Mouse (Mus musculus) fibroblast of lung, adult 2 months (primary cell): ENCODE results near the gene Rapgef2.

Source experiments
- DNase-seq: peaks from one replicate; pipeline ENCODE4 v3.0.0-alpha.2; 2011; ENCODE audit warnings: low read depth

Gene Rapgef2

DNA sequence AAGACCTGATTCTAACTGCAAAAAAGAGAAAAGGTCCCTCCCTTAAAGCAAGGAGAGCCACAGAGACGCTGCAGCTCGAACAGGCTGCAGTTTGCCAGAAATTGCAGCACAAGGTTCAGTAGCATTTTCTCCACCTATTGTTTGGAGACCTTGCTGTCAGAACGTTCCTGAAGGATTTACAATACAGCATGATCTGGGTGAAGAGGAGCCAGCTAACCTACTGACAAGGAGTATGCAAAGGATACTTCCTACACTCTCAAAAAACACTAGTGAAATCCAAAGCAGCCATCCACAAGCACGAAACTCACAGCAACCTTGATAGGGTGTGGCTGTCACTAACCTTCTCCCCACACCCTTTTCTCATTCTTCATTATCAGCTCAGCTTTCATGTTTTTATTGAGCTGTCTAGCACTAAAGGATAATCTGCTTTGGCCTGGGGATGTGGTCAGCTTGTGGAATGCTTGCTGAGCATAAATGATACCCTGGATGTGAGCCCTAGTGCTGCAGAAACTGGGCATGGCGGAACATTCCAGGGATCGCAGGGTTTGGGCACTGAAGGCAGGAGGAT lies 124.4 kb downstream of the Rapgef2 start:
- DNase-seq: no peak

DNA sequence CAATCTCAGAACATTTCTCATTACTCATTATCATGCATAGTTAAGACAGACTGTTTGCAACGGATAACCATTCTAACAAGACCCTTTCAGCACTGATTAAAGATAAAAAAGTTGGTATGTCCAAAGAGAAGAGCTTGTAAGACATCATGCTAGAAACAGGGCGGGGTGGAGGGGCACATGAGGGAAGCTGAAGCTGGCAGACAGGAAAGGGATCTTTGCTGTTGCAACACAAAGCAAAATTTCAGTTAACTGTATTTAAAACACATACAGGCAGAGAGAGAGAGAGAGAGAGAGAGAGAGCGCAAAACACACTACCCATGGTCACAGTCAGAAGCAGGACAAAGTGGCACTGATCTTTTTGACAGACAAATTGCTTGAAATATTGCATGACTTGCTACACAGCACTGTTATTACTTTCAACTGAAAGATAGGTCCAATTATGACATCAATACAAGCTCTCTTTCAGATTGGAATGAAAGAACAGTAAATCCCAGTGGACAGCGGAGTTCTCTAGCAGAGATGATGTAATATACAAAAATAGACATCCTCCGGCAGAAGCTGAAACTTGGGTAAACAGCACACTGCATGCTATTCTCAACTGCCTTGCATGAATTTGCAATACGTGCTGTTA lies 125.1 kb downstream of the Rapgef2 start:
- no peak for DNase-seq

DNA sequence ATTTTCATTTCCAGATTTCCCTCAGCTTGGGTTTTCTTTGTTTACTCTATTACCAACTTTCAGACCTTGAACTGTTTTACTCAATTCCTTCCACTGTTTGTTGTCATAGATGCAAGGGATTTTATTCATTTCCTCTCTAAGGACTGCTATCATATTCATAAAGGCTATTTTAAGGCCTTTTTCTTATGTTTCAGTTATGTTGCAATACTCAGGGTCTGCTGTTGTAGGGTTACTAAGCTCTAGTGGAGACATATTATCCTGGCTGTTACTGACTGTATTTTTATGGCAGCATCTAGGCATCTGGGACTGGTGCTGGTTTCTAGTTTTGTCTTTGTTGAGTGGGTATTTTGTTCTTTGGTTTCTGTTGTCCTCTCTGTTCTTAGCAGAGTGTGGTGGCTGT lies 128.1 kb downstream of the Rapgef2 start:
- no peak for DNase-seq

GRCm38 (mm10) chr3:79153039-79153487 lies 133.3 kb downstream of the Rapgef2 start:
- peak; percentile 56 for DNase-seq

DNA sequence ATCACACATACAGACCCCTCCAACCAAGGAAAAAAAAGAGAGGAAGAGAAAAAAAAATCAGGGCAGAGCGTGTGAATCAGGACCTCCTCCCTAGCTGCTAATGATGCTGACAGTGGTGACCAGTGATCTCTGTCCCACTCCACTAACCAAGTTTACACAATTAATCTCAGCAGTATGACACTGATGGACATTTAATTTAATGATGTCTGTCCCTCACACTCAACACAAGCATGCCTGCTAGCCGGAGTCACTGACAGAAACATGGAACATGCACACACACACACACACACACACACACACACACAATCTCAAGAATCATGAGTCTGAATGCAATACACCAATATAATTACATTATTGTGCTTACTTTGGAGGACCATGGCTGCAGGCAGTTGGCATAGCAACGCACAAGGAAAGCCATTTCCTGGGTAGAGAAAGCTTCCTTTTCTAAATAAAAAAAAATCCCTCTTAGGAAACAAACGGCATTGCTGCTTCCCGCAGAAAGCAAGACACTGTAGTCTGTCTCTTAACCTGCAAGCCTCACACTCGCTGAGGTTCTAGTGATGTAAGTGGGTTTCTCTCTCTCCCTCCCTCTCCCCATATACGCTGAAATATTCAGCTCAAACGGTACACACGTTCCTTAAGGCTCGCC lies 140.8 kb downstream of the Rapgef2 start:
- DNase-seq: no peak

- DNase-seq: no peak
Observed at GRCm38 (mm10) chr3:79144672-79145406, 141.5 kb downstream of the Rapgef2 start.

DNA sequence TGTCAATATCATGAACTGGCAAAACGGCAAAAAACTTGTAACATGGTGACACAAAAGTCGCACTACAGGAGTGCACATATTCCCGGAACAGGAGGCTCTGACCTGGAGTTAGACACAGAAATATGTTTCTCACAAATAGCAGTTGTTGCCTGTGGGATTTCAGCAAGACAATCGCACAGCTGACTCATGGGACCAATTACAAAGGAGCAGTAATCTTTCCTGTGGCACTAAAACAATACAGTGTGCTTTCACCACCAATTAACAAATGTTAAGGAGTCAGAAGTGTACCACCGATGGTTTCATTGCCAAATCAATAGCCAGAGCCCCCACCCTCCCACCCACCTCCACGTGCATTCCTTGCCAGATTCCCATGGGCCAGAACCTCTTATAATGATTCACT lies 142.2 kb downstream of the Rapgef2 start:
- DNase-seq: no peak

GRCm38 (mm10) chr3:79139245-79139644 lies 147.1 kb downstream of the Rapgef2 start:
- no peak for DNase-seq

GRCm38 (mm10) chr3:79138601-79139000 lies 147.7 kb downstream of the Rapgef2 start:
- no peak for DNase-seq

- DNase-seq: no peak
Observed at GRCm38 (mm10) chr3:79130991-79131390, 155.3 kb downstream of the Rapgef2 start.

GRCm38 (mm10) chr3:79129044-79129600 lies 157.2 kb downstream of the Rapgef2 start:
- DNase-seq: no peak

- DNase-seq: no peak
Observed at GRCm38 (mm10) chr3:79127797-79128196, 158.5 kb downstream of the Rapgef2 start.

- DNase-seq: no peak
Observed at GRCm38 (mm10) chr3:79126857-79127256, 159.5 kb downstream of the Rapgef2 start.

DNA sequence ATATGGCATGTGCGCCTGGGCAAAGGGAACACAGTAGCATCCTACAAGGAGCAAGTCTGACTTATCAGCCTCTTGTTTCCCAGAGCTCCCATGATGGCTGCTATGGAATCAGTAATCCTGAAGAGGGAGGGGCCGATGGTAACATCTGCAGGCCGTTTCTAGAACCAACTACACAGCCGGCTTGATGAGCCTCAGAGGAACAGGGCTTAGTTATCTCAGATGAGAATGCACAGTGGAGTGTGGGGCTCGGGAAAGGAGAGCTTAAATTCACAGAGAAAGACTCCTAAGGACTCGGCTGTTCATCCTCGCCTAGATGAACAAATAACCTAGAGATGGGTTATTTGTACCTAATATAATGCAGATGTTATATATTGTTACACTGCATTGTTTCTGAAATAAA lies 164.9 kb downstream of the Rapgef2 start:
- DNase-seq: no peak

GRCm38 (mm10) chr3:79119983-79120382 lies 166.3 kb downstream of the Rapgef2 start:
- DNase-seq: no peak

GRCm38 (mm10) chr3:79110153-79110552 lies 176.2 kb downstream of the Rapgef2 start:
- no peak for DNase-seq

DNA sequence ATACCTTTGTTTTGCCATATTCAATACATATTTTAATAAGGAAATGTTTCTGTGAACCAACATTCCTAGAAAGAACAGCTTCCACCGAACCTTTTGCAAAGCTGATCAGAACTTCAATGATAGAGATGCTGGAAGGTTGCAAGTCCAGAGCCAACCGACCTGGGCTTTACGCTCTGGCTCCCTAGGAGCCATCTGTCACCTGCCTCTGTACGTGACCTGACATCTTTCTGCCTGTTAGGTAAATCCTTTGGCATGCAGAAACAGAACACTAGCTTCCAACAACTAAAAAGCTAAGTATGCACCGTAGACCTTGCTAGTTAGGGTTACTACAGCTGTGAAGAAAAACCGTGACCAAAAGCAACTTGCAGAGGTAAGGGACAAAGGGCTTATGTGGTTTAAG lies 178.1 kb downstream of the Rapgef2 start:
- no peak for DNase-seq

GRCm38 (mm10) chr3:79106360-79106759 lies 180.0 kb downstream of the Rapgef2 start:
- DNase-seq: no peak

DNA sequence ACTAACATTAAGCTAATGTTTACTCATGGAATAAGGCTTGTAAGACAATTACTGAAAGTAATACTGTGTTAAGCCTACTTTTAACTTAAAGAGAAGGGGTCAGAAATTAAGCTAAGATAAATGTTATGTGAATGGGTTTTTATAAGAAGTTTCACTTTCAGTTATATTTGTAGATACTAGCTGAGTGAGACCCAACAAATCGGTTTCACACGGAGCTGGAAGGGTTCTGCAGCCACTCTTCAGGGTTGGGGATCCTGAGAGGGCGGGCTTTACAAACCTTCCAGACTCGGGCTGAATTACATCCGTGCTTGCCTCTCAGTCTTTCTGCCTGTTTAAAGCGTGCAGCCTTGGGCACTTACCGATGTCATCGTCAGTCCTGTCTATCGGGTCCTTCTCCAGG lies 182.7 kb downstream of the Rapgef2 start:
- DNase-seq: no peak

DNA sequence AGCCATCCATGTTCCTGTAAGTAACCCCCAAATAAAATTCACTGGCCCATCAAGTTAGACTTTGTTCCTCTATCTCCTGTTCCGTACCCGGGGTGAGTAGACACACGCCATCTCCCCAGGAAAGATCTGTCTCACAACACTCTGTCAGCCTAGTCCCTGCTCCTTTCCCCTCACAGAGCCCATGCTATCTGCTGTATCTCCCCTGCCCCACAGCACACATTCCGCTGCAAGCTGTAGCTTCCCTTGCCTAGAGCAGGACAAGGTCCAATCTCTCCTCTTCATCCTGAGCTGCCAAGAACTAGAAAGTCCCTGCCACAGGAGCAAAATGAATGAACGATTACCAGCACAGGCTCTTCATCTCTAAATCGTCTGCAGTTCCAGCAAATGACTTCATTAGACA lies 184.6 kb downstream of the Rapgef2 start:
- no peak for DNase-seq

GRCm38 (mm10) chr3:79100831-79101230 lies 185.5 kb downstream of the Rapgef2 start:
- no peak for DNase-seq

- DNase-seq: no peak
Observed at GRCm38 (mm10) chr3:79089091-79089490, 197.2 kb downstream of the Rapgef2 start.

DNA sequence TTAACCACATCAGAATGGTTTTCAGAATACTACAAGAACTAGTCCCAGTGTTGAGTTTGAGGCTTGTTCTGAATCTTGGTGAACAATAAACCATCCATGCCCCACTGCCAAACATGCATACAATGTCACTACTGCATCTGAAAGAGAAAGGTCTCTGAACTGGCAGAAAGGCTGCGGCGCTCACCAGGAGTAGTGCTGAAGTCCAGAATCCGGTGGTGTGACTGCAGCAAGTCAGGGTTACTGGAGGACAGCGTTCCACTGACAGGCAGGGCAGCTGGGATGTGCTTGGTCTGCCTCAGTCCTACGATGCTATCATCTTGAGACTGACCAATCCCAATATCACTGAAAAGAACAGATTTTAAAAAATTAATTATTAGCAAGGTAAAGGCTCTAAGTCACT lies 197.9 kb downstream of the Rapgef2 start:
- no peak for DNase-seq
